ENCODE assay signal across 10 mouse cellular contexts in genomic region chr7:125723189-125723972, GRCm38 (mm10). TPM values are rescaled to one million over a fixed set of nuclear protein-coding genes. Genes with fewer than 3 reads are reported as not detected.
DNase-seq lines count a peak whose midpoint lies in the region; ATAC-seq and TF ChIP-seq lines count a peak whose summit lies in the region.
"Had no signal": no experiment of that assay in that cellular context is flagged by ENCODE, and none has a peak within 500 bp of the region (broad histone marks: within the 10 kb centered on the region; RNA-seq: fewer than 3 reads in every experiment).

No protein-coding gene starts in this region.

- H3K4me3 ChIP-seq in embryonic facial prominence, embryonic 14.5 days (ENCODE audit: low read depth, low read length), result no peak overlapping the region
- H3K4me3 ChIP-seq in embryonic facial prominence, embryonic 10.5 days, result no peak overlapping the region
- no peak overlapping the region for H3K4me3 ChIP-seq in forebrain, postnatal 0 days (ENCODE audit: low read depth, low read length)

- no peaks in the 10 kb centered on the region for H3K36me3 ChIP-seq in embryonic facial prominence, embryonic 14.5 days (ENCODE audit: control insufficient read depth, insufficient read depth, low read length)
- H3K36me3 ChIP-seq in embryonic facial prominence, embryonic 10.5 days (replicated peaks), result 0 out of 2 replicates have a peak, but pooled peaks cover 2% of the 10 kb centered on the region
- no peaks in the 10 kb centered on the region for H3K36me3 ChIP-seq in forebrain, postnatal 0 days (ENCODE audit: insufficient read depth)

- no peak for TF ChIP-seq CTCF in forebrain, postnatal 0 days (IDR thresholded peaks at IDR 0.05; ENCODE audit: low read depth)

- 0 out of 2 replicates have a peak, but pooled peaks cover 6% of the 10 kb centered on the region for H3K4me1 ChIP-seq in embryonic facial prominence, embryonic 14.5 days (ENCODE audit: control insufficient read depth, insufficient read depth, low read length)
- H3K4me1 ChIP-seq in embryonic facial prominence, embryonic 10.5 days, result 0 out of 2 replicates have a peak, but pooled peaks cover 15% of the 10 kb centered on the region
- H3K4me1 ChIP-seq in forebrain, postnatal 0 days (ENCODE audit: insufficient read depth), result no peaks in the 10 kb centered on the region

- no peak overlapping the region for H3K9ac ChIP-seq in embryonic facial prominence, embryonic 14.5 days (ENCODE audit: low read depth, low read length)
- H3K9ac ChIP-seq in forebrain, postnatal 0 days, result no peak overlapping the region
- H3K9ac ChIP-seq: liver, embryonic 14.5 days had no signal

- no peak overlapping the region for H3K4me2 ChIP-seq in embryonic facial prominence, embryonic 14.5 days (ENCODE audit: low read depth, low read length)
- H3K4me2 ChIP-seq in forebrain, postnatal 0 days (ENCODE audit: low read depth), result no peak overlapping the region

- peak; percentile 19 for DNase-seq in embryonic facial prominence, embryonic 14.5 days (ENCODE audit: low spot score)
- DNase-seq in embryonic facial prominence, embryonic 10.5 days (ENCODE audit: low spot score), result no peak
- peak; percentile 41 to 47 for DNase-seq in right cerebral cortex, postnatal 10 days (ENCODE audit: low spot score in 2 of 2)
- DNase-seq in right cerebral cortex, adult 18-20 months, result no peak
- peak; percentile 72 for DNase-seq in forebrain, postnatal 0 days
- DNase-seq in thymus, postnatal 10 days (ENCODE audit: low spot score in 2 of 2), result no peak
- no peak for DNase-seq in kidney, postnatal 4 days
- DNase-seq in ovary, postnatal 36 days (ENCODE audit: low spot score), result no peak
- DNase-seq: adrenal gland, postnatal 25 days had no signal

- H3K27me3 ChIP-seq in embryonic facial prominence, embryonic 14.5 days (replicated peaks; ENCODE audit: control insufficient read depth, insufficient read depth, low read length), result no peaks in the 10 kb centered on the region
- H3K27me3 ChIP-seq in embryonic facial prominence, embryonic 10.5 days (replicated peaks; ENCODE audit: low read depth, poor library complexity, severe bottlenecking), result no peaks in the 10 kb centered on the region
- no peaks in the 10 kb centered on the region for H3K27me3 ChIP-seq in forebrain, postnatal 0 days (ENCODE audit: insufficient read depth, low read length)

- no peak overlapping the region for H3K27ac ChIP-seq in embryonic facial prominence, embryonic 14.5 days (replicated peaks; ENCODE audit: low read depth, low read length)
- no peak overlapping the region for H3K27ac ChIP-seq in embryonic facial prominence, embryonic 10.5 days (replicated peaks)
- H3K27ac ChIP-seq in forebrain, postnatal 0 days (ENCODE audit: low read depth, low read length), result no peak overlapping the region
- H3K27ac ChIP-seq: liver, embryonic 14.5 days had no signal

- no peak for ATAC-seq in embryonic facial prominence, embryonic 14.5 days (ENCODE audit: low read depth)
- 0 out of 2 replicates have a peak, but pooled peaks have one; percentile 34 for ATAC-seq in forebrain, postnatal 0 days

- WGBS in embryonic facial prominence, embryonic 14.5 days, result 56% methylated on average over 5 of the region's 5 CpGs
- 55% methylated on average over 5 of the region's 5 CpGs for WGBS in embryonic facial prominence, embryonic 10.5 days
- WGBS in forebrain, postnatal 0 days, result 14% methylated on average over 5 of the region's 5 CpGs

- H3K9me3 ChIP-seq in embryonic facial prominence, embryonic 14.5 days (ENCODE audit: control insufficient read depth, low read length), result no peaks in the 10 kb centered on the region
- H3K9me3 ChIP-seq in embryonic facial prominence, embryonic 10.5 days, result no peaks in the 10 kb centered on the region
- H3K9me3 ChIP-seq in forebrain, postnatal 0 days (ENCODE audit: low read length), result no peaks in the 10 kb centered on the region

RNA-seq across cellular contexts. Expression of gene D430042O09Rik, which starts 15.7 kb away (rescaled TPM):
- 9.0 and 9.6 TPM in 2 replicates for polyA plus RNA-seq in embryonic facial prominence, embryonic 14.5 days (2014; fragmentation: Nextera tagmentation; extraction: Ambion mirVana)
- polyA plus RNA-seq in embryonic facial prominence, embryonic 10.5 days (2016; fragmentation: Nextera tagmentation; extraction: Ambion mirVana), result 8.8 and 8.9 TPM in 2 replicates
- 16.2 and 19.8 TPM in 2 replicates for total RNA-seq in forebrain, postnatal 0 days (2014; rRNA removed)
- 3.5 and 4.6 TPM in 2 replicates for polyA plus RNA-seq in forebrain, postnatal 0 days (2015; fragmentation: Nextera tagmentation; extraction: Ambion mirVana)

RNA-seq across cellular contexts. Expression of gene Gtf3c1, which starts 15.8 kb away (rescaled TPM):
- polyA plus RNA-seq in embryonic facial prominence, embryonic 14.5 days (2014; fragmentation: Nextera tagmentation; extraction: Ambion mirVana), result 26.0 and 29.8 TPM in 2 replicates
- polyA plus RNA-seq in embryonic facial prominence, embryonic 10.5 days (2016; fragmentation: Nextera tagmentation; extraction: Ambion mirVana), result 49.3 and 52.1 TPM in 2 replicates
- 69.7 and 77.2 TPM in 2 replicates for total RNA-seq in forebrain, postnatal 0 days (2014; rRNA removed)
- polyA plus RNA-seq in forebrain, postnatal 0 days (2015; fragmentation: Nextera tagmentation; extraction: Ambion mirVana), result 14.3 and 19.0 TPM in 2 replicates

Comparison
In these comparisons a context has a peak if more than half of its experiments do, and no peak if none do; other contexts are left out.
1. DNase-seq: peak in embryonic facial prominence, embryonic 14.5 days (single experiment), right cerebral cortex, postnatal 10 days (2 of 2) and forebrain, postnatal 0 days (single experiment); none in embryonic facial prominence, embryonic 10.5 days (single experiment), right cerebral cortex, adult 18-20 months (single experiment), thymus, postnatal 10 days (0 of 2), kidney, postnatal 4 days (0 of 2) and ovary, postnatal 36 days (single experiment).